Mouse (Mus musculus): ENCODE measurements around the gene Rab3il1.

- TF ChIP-seq MYC (IDR thresholded peaks at IDR 0.05; ENCODE audit: low read depth, low read length) (no peak), CTCF (conservative IDR thresholded peaks at IDR 0.05 in 1 of 2, IDR thresholded peaks at IDR 0.05 in 1 of 2; ENCODE audit: low read depth in 2 of 2, low read length in 2 of 2) (no peak), POLR2A (IDR thresholded peaks at IDR 0.05; ENCODE audit: low read depth, low read length) (no peak), TBP (conservative IDR thresholded peaks at IDR 0.05; ENCODE audit: low read depth, low read length) (no peak), ZC3H11A (IDR thresholded peaks at IDR 0.05; ENCODE audit: low read depth, low read length) (no peak), KAT2A (IDR thresholded peaks at IDR 0.05; ENCODE audit: insufficient replicate concordance, low read length) (no peak), RAD21 (IDR thresholded peaks at IDR 0.05; ENCODE audit: low read depth, low read length) (no peak), MAFK (IDR thresholded peaks at IDR 0.05; ENCODE audit: insufficient replicate concordance, low read length) (no peak)
These were observed 56.9 kb downstream of the Rab3il1 start for GRCm38 (mm10) chr19:10058352-10058825.
